Mouse (Mus musculus) C2C12 (cell line): Measurements from ENCODE around the gene Mms19. TPM values are rescaled to one million over a fixed set of nuclear protein-coding genes. Genes with fewer than 3 reads are reported as not detected.

Experiments
- H3K27me3 ChIP-seq: one replicate; pipeline ENCODE4 v1.6.1; 2011; ENCODE audit not compliant: control insufficient read depth, insufficient read depth, insufficient read length
- H3K36me3 ChIP-seq: one replicate; pipeline ENCODE4 v1.6.1; 2011; ENCODE audit not compliant: control insufficient read depth, insufficient read depth
- H3K4me3 ChIP-seq: one replicate; pipeline ENCODE4 v1.5.1; 2011; ENCODE audit warnings: mild to moderate bottlenecking, control low read depth; ENCODE audit not compliant: poor library complexity, insufficient read depth, severe bottlenecking
- H3K79me2 ChIP-seq: one replicate; pipeline ENCODE4 v1.6.1; 2011; ENCODE audit not compliant: control insufficient read depth, insufficient read depth
- H3K79me3 ChIP-seq: one replicate; pipeline ENCODE4 v1.6.1; 2011; ENCODE audit warnings: low read depth, control low read depth
- H3ac ChIP-seq: one replicate; pipeline ENCODE3; 2011; ENCODE audit warnings: low read depth; ENCODE audit not compliant: control insufficient read depth, insufficient read length
- CEBPB ChIP-seq: IDR thresholded peaks from one replicate; pipeline ENCODE4 v1.6.1; 2011; ENCODE audit warnings: low read depth, mild to moderate bottlenecking, control low read depth, moderate library complexity
- CTCF ChIP-seq: IDR thresholded peaks from one replicate; pipeline ENCODE4 v1.5.1; 2011; ENCODE audit not compliant: control insufficient read depth, insufficient read depth, insufficient read length
- FOSL1 ChIP-seq: IDR thresholded peaks from one replicate; pipeline ENCODE4 v1.8.0; 2011; ENCODE audit warnings: mild to moderate bottlenecking, low read length; ENCODE audit not compliant: poor library complexity, insufficient read depth, severe bottlenecking
- MAX ChIP-seq: IDR thresholded peaks from one replicate; pipeline ENCODE4 v1.6.1; 2011; ENCODE audit warnings: mild to moderate bottlenecking, control low read depth
- MYOD1 ChIP-seq: IDR thresholded peaks from one replicate; pipeline ENCODE4 v1.6.1; 2011; ENCODE audit warnings: low read depth; ENCODE audit not compliant: control insufficient read depth, insufficient read length
- MYOG ChIP-seq: IDR thresholded peaks from one replicate; pipeline ENCODE4 v1.6.1; 2011; ENCODE audit not compliant: control insufficient read depth, insufficient read length; ENCODE audit errors: extremely low read depth
- USF1 ChIP-seq: IDR thresholded peaks from one replicate; pipeline ENCODE4 v1.6.1; 2011; ENCODE audit warnings: low read depth, mild to moderate bottlenecking, control low read depth, moderate library complexity
- polyA plus RNA-seq: library from polyadenylated mRNA; unstranded; fragments of >200 nt; fragmentation: generic; extraction: Trizol; gene quantifications from one replicate; pipeline ENCODE4 v1.2.1, GENCODE M21; 2012; ENCODE audit warnings: missing spikeins

Mms19 gene
- polyA plus RNA-seq, 1 experiment, result 21.9 TPM

DNA sequence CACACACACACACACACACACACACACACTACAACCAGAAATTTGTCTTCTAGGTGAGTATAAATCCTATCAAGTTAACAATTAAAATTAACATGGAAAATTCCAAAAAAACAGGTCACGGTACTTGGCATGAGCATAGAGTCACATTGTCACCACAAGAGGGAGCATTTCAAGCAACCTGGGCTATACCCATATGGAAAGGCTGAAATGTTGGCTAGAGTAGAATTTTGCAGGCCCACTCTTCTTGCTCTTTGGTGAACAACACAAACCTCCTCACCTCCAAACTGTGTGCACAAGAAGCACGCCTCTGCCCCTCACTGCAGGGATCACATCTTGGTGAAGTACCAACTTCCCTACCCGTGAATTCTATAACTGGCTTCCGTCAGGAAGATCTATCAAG, 82.1 kb downstream of the Mms19 start:
- peaks cover 20% of the 10 kb centered on the region for H3K79me2 ChIP-seq
- peaks cover 17% of the 10 kb centered on the region for H3K79me3 ChIP-seq
- H3K4me3 ChIP-seq, result no peak overlapping the region
- H3K27me3 ChIP-seq, result no peaks in the 10 kb centered on the region
- H3ac ChIP-seq, result no peak overlapping the region
- no peak for TF ChIP-seq MAX
- TF ChIP-seq MYOD1, result no peak
- TF ChIP-seq USF1, result no peak
- TF ChIP-seq CEBPB, result no peak
- peak; percentile 8 for TF ChIP-seq CTCF
- peaks cover 3% of the 10 kb centered on the region for H3K36me3 ChIP-seq

DNA sequence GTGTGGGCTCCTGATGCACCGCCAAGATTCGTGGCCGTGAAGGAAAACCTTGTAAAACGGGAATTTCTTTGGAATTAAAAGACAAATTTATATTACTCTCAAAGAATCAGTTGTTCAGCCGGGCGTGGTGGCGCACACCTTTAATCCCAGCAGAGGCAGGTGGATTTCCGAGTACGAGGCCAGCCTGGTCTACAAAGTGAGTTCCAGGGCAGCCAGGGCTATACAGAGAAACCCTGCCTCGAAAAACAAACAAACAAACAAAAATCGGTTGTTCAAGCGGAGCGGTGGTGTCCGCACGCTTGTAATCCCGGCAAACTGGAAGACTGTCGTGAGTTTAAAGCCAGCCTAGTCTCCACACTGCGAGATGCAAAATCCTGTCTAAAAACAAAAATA, 84.6 kb downstream of the Mms19 start:
- H3K36me3 ChIP-seq, result peaks cover 10% of the 10 kb centered on the region
- no peaks in the 10 kb centered on the region for H3K27me3 ChIP-seq
- H3K79me3 ChIP-seq, result peaks cover 22% of the 10 kb centered on the region
- no peak overlapping the region for H3ac ChIP-seq
- H3K4me3 ChIP-seq, result peak overlapping the region; percentile 75
- H3K79me2 ChIP-seq, result peaks cover 36% of the 10 kb centered on the region
- TF ChIP-seq USF1, result no peak
- TF ChIP-seq MAX, result no peak
- no peak for TF ChIP-seq CTCF
- no peak for TF ChIP-seq MYOG
- TF ChIP-seq FOSL1, result no peak
- no peak for TF ChIP-seq CEBPB
- no peak for TF ChIP-seq MYOD1

DNA sequence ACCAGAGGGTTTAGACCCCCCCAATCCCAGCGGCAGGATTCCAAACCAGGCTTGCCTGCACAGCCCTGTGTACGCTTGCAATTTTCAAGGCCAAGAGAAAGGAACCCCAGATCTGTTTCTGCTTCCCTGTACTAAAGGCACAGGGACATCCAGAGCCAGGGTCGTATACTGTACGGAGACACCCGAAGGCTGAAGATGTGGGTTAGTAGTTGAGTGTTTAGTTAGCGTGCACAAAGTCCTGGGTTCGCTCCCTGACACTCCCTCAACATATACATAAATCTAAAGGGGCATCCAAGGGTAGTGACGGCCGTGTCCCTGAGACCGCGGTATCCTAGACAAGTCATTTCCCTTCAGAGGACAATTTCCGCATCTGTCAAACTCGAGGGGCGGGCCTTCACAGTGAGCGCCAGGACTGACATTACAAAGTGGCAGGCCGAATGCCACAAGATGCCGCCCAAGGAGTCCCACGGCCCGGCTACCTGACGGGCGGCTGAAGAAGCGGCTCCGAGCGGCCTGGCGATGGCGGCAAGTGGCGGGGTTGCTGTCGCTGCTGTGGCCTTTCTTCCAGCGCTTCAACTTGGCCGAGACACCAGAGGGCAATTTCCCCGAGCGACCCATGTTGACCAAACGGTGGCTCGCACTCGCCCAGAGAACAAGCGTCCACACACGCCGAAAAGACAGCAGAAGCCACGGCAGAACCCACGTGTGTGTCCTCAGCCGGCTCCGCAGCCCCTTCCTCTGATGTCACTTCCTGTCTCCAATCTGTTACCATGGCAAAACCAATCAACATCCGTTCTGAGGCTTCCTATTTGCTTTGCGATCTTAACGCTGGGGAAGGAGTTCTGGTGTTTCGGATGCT, 85.3 kb downstream of the Mms19 start, which contains the start of gene Rrp12:
Gene Rrp12, minus strand, starts transcription at position 714 of the 859 bp plus-strand sequence.
- Histone ChIP-seq H3K4me3 (peak within 1 kb of the TSS; percentile 75), H3K79me2 (peaks cover 36% of the 10 kb centered on the region), H3ac (peak within 1 kb of the TSS; percentile 82), H3K36me3 (peaks cover 16% of the 10 kb centered on the region), H3K27me3 (no peaks in the 10 kb centered on the region), H3K79me3 (peaks cover 22% of the 10 kb centered on the region)
- TF ChIP-seq USF1, result peak; percentile 38
- TF ChIP-seq FOSL1, result no peak
- TF ChIP-seq MYOG, result no peak
- TF ChIP-seq MAX, result peak; percentile 95

GRCm38 (mm10) chr19:41894959-41895358, 86.0 kb downstream of the Mms19 start:
- H3ac ChIP-seq, result peak overlapping the region; percentile 82
- H3K79me3 ChIP-seq, result peaks cover 22% of the 10 kb centered on the region
- peaks cover 21% of the 10 kb centered on the region for H3K36me3 ChIP-seq
- no peaks in the 10 kb centered on the region for H3K27me3 ChIP-seq
- no peak for TF ChIP-seq MYOD1
- no peak for TF ChIP-seq CEBPB
- no peak for TF ChIP-seq FOSL1
- TF ChIP-seq CTCF, result no peak
- no peak for TF ChIP-seq MAX
- no peak for TF ChIP-seq MYOG
- H3K79me2 ChIP-seq, result peaks cover 36% of the 10 kb centered on the region
- H3K4me3 ChIP-seq, result peak overlapping the region; percentile 75

Other genes starting within 250 kb of the Mms19 start
- gene Slit1, start 237.5 kb downstream of the Mms19 start, polyA plus RNA-seq, result not detected
- gene Arhgap19, start 179.1 kb downstream of the Mms19 start, polyA plus RNA-seq, result 8.9 TPM
- gene Frat1, start 151.2 kb downstream of the Mms19 start, polyA plus RNA-seq, result 0.06 TPM
- 0.60 TPM for gene Frat2, start 133.0 kb downstream of the Mms19 start, polyA plus RNA-seq
- 33.6 TPM for gene Rrp12, start 85.0 kb downstream of the Mms19 start, polyA plus RNA-seq
- 736 TPM for gene Pgam1, start 69.2 kb downstream of the Mms19 start, polyA plus RNA-seq
- gene Exosc1, start 47.7 kb downstream of the Mms19 start, polyA plus RNA-seq, result 46.5 TPM
- 104 TPM for gene Zdhhc16, start 47.7 kb downstream of the Mms19 start, polyA plus RNA-seq
- 73.0 TPM for gene Ubtd1, start 606 bp upstream of the Mms19 start, polyA plus RNA-seq
- gene Ankrd2, start 54.8 kb upstream of the Mms19 start, polyA plus RNA-seq, result 0.15 TPM
- gene Hoga1, start 64.5 kb upstream of the Mms19 start, polyA plus RNA-seq, result 0.30 TPM
- 0.18 TPM for gene 4933411K16Rik, start 71.1 kb upstream of the Mms19 start, polyA plus RNA-seq
- gene Morn4, start 105.2 kb upstream of the Mms19 start, polyA plus RNA-seq, result 16.5 TPM
- 18.7 TPM for gene Pi4k2a, start 109.3 kb upstream of the Mms19 start, polyA plus RNA-seq
- 92.7 TPM for gene Avpi1, start 147.9 kb upstream of the Mms19 start, polyA plus RNA-seq
- gene Marveld1, start 166.2 kb upstream of the Mms19 start, polyA plus RNA-seq, result 33.0 TPM
- gene Zfyve27, start 182.8 kb upstream of the Mms19 start, polyA plus RNA-seq, result 11.3 TPM
- gene Sfrp5, start 221.1 kb upstream of the Mms19 start, polyA plus RNA-seq, result not detected